Mouse (Mus musculus) C2C12 (cell line): ENCODE results near the gene Mpp6.
A peak's percentile ranks its signal among the peaks of the same experiment; 100 is the strongest.

ENCODE experiments used
- CEBPB ChIP-seq: IDR thresholded peaks from one replicate; pipeline ENCODE4 v1.6.1; 2011; ENCODE audit warnings: low read depth, mild to moderate bottlenecking, control low read depth, moderate library complexity
- CTCF ChIP-seq: IDR thresholded peaks from one replicate; pipeline ENCODE4 v1.5.1; 2011; ENCODE audit not compliant: control insufficient read depth, insufficient read depth, insufficient read length
- FOSL1 ChIP-seq: IDR thresholded peaks from one replicate; pipeline ENCODE4 v1.8.0; 2011; ENCODE audit warnings: mild to moderate bottlenecking, low read length; ENCODE audit not compliant: poor library complexity, insufficient read depth, severe bottlenecking
- MAX ChIP-seq: IDR thresholded peaks from one replicate; pipeline ENCODE4 v1.6.1; 2011; ENCODE audit warnings: mild to moderate bottlenecking, control low read depth
- MYOG ChIP-seq: IDR thresholded peaks from one replicate; pipeline ENCODE4 v1.6.1; 2011; ENCODE audit not compliant: control insufficient read depth, insufficient read length; ENCODE audit errors: extremely low read depth
- USF1 ChIP-seq: IDR thresholded peaks from one replicate; pipeline ENCODE4 v1.6.1; 2011; ENCODE audit warnings: low read depth, mild to moderate bottlenecking, control low read depth, moderate library complexity

DNA sequence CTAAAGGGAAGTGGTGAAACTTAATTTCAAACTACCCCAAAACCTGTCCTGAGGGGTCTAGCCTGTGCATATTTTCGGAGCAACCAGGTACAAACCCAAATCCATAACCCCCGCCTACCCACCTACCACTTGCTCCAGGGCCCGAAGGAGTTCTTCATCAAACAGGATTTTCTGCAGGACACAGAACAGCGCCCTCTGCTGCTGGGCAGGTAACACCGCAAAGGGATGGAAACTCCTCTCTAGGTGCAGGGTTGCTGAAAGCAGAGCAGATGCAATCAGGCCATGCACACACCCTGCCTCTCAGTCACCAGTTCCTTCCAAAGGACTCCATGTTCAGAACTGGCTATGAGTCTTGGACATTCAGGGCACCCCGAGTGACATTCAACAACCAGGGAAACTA lies 110.8 kb downstream of the Mpp6 start:
- TF ChIP-seq CTCF, result peak; percentile 31
- TF ChIP-seq USF1, result no peak
- no peak for TF ChIP-seq MYOG
- no peak for TF ChIP-seq FOSL1
- TF ChIP-seq MAX, result no peak
- TF ChIP-seq CEBPB, result no peak
